Mouse (Mus musculus) liver, adult 2 months (tissue): Measurements from ENCODE around the gene Gm12800. TPM values are rescaled to one million over a fixed set of nuclear protein-coding genes. Genes with fewer than 3 reads are reported as not detected.
"Not testable (repeated sequence)": the region's sequence is repeated elsewhere in the genome, so short reads cannot be mapped to it uniquely, and the experiment has no call there.

Source experiments
- DNase-seq: peaks from one replicate; pipeline ENCODE4 v3.0.0-alpha.2; 2011; ENCODE audit warnings: low read depth, low spot score; ENCODE audit errors: extremely low read depth
- H3K27ac ChIP-seq: fragments of 200-500 bp; replicated peaks from 2 replicates; pipeline ENCODE4 v1.5.1; 2012; ENCODE audit warnings: low read depth, mild to moderate bottlenecking, control low read depth, inconsistent platforms, low read length; ENCODE audit not compliant: insufficient read depth
- H3K27me3 ChIP-seq: fragments of 200-500 bp; 2 replicates; pipeline ENCODE4 v1.6.1; 2012; ENCODE audit warnings: mild to moderate bottlenecking, moderate library complexity, low read length, inconsistent platforms; ENCODE audit not compliant: control insufficient read depth, insufficient read depth
- H3K36me3 ChIP-seq: fragments of 200-500 bp; 2 replicates; pipeline ENCODE4 v1.6.1; 2012; ENCODE audit warnings: low read length, inconsistent platforms; ENCODE audit not compliant: control insufficient read depth, insufficient read depth
- H3K4me1 ChIP-seq: fragments of 200-500 bp; 2 replicates; pipeline ENCODE4 v1.6.1; 2011; ENCODE audit warnings: low read length; ENCODE audit not compliant: control insufficient read depth, insufficient read depth
- H3K4me3 ChIP-seq: fragments of 200-500 bp; 2 replicates; pipeline ENCODE4 v1.5.1; 2011; ENCODE audit warnings: low read depth, mild to moderate bottlenecking, control low read depth, low read length, moderate library complexity; ENCODE audit not compliant: insufficient read depth
- H3K79me2 ChIP-seq: fragments of 200-500 bp; 2 replicates; pipeline ENCODE4 v1.6.1; 2012; ENCODE audit warnings: inconsistent platforms, mild to moderate bottlenecking, low read length, moderate library complexity; ENCODE audit not compliant: control insufficient read depth, insufficient read depth
- H3K9ac ChIP-seq: fragments of 200-500 bp; 2 replicates; pipeline ENCODE4 v1.6.1; 2012; ENCODE audit warnings: low read depth, mild to moderate bottlenecking, control low read depth, inconsistent platforms, low read length
- CTCF ChIP-seq: fragments of 200-500 bp; IDR thresholded peaks from 2 replicates; pipeline ENCODE4 v1.5.1; 2011; ENCODE audit warnings: low read depth, low read length, control low read depth
- POLR2A ChIP-seq: fragments of 200-500 bp; IDR thresholded peaks from 2 replicates; pipeline ENCODE4 v1.6.1; 2011; ENCODE audit warnings: low read length, control low read depth; ENCODE audit not compliant: insufficient read depth; ENCODE audit errors: extremely low read depth
- WGBS: fragments of 180-500 bp; shearing (Covaris S2); methylation state at CpG from one replicate; pipeline ENCODE4 v1.1.7; 2018; 5-methylcytosine and 5-hydroxymethylcytosine counted together
- polyA plus RNA-seq: library from polyadenylated mRNA; depleted of rRNA; stranded (reverse); fragments of >200 nt; gene quantifications from 2 replicates; pipeline ENCODE4 v1.2.3, GENCODE M21; 2012; rRNA removed
- total RNA-seq: library from RNA; depleted of rRNA; stranded (reverse); fragments of >200 nt; gene quantifications from 2 replicates; pipeline ENCODE4 v1.2.3, GENCODE M21; 2014; rRNA removed

Gm12800 gene
- total and polyA plus RNA-seq, 2 experiments, result not detected

- no peak overlapping the region for H3K9ac ChIP-seq
- no peaks in the 10 kb centered on the region for H3K27me3 ChIP-seq
- TF ChIP-seq POLR2A (no peak), CTCF (no peak)
- H3K4me1 ChIP-seq, result no peaks in the 10 kb centered on the region
- no peak for DNase-seq
- no peaks in the 10 kb centered on the region for H3K79me2 ChIP-seq
- no peak overlapping the region for H3K27ac ChIP-seq
- no peaks in the 10 kb centered on the region for H3K36me3 ChIP-seq
- no peak overlapping the region for H3K4me3 ChIP-seq
Observed at GRCm38 (mm10) chr4:101889377-101889776, 19.5 kb upstream of the Gm12800 start.

- Histone ChIP-seq H3K4me1 (no peaks in the 10 kb centered on the region), H3K9ac (no peak within 1 kb of the TSS), H3K4me3 (no peak within 1 kb of the TSS), H3K79me2 (no peaks in the 10 kb centered on the region), H3K36me3 (no peaks in the 10 kb centered on the region), H3K27me3 (no peaks in the 10 kb centered on the region), H3K27ac (no peak within 1 kb of the TSS)
- no peak for DNase-seq
- 85% methylated on average over 7 of the region's 7 CpGs for WGBS
- no peak for TF ChIP-seq POLR2A
- TF ChIP-seq CTCF, result no peak
Observed at GRCm38 (mm10) chr4:101893656-101894420, 15.1 kb upstream of the Gm12800 start, which contains the start of gene C130073F10Rik. C130073F10Rik (minus strand) TSS chr4:101893789.

GRCm38 (mm10) chr4:101940107-101940506 is 31.2 kb downstream of the Gm12800 start, which contains the start of gene Gm12794:
Gm12794 (plus strand) TSS chr4:101940407.
- not testable (repeated sequence) for H3K4me3 ChIP-seq, H3K27me3 ChIP-seq, H3K79me2 ChIP-seq, H3K9ac ChIP-seq, H3K36me3 ChIP-seq, H3K4me1 ChIP-seq, H3K27ac ChIP-seq, DNase-seq
- WGBS, result 81% methylated on average over 2 of the region's 2 CpGs

Other genes starting within 250 kb of the Gm12800 start
- gene Lepr, start 191.7 kb upstream of the Gm12800 start, total RNA-seq, result 17.1 and 24.6 TPM in 2 replicates
- 0.36 and 0.89 TPM in 2 replicates for gene Lepr, start 191.7 kb upstream of the Gm12800 start, polyA plus RNA-seq
- not detected in 2 replicates for gene B020004J07Rik, start 65.1 kb upstream of the Gm12800 start, total RNA-seq
- gene B020004J07Rik, start 65.1 kb upstream of the Gm12800 start, polyA plus RNA-seq, result not detected in 2 replicates
- not detected in 2 replicates for gene C130073F10Rik, start 15.3 kb upstream of the Gm12800 start, total RNA-seq
- gene C130073F10Rik, start 15.3 kb upstream of the Gm12800 start, polyA plus RNA-seq, result not detected in 2 replicates
- gene Gm12794, start 31.3 kb downstream of the Gm12800 start, total RNA-seq, result not detected in 2 replicates
- gene Gm12794, start 31.3 kb downstream of the Gm12800 start, polyA plus RNA-seq, result not detected in 2 replicates
- gene Gm12790, start 71.9 kb downstream of the Gm12800 start, total RNA-seq, result not detected in 2 replicates
- not detected in 2 replicates for gene Gm12790, start 71.9 kb downstream of the Gm12800 start, polyA plus RNA-seq
- not detected in 2 replicates for gene Gm12789, start 77.5 kb downstream of the Gm12800 start, total RNA-seq
- not detected in 2 replicates for gene Gm12789, start 77.5 kb downstream of the Gm12800 start, polyA plus RNA-seq
- gene Pde4b, start 178.4 kb downstream of the Gm12800 start, total RNA-seq, result 10.7 and 13.0 TPM in 2 replicates
- gene Pde4b, start 178.4 kb downstream of the Gm12800 start, polyA plus RNA-seq, result 6.6 and 8.0 TPM in 2 replicates